Mouse (Mus musculus): Measurements from ENCODE around the gene Tgm7.

Gene Tgm7

GRCm38 (mm10) chr2:121071871-121072270, 37.7 kb downstream of the Tgm7 start:
- no peak for DNase-seq

GRCm38 (mm10) chr2:121069506-121069905, 40.1 kb downstream of the Tgm7 start:
- no peak for DNase-seq

GRCm38 (mm10) chr2:121067116-121067515, 42.5 kb downstream of the Tgm7 start:
- DNase-seq: no peak

GRCm38 (mm10) chr2:121061315-121061714, 48.3 kb downstream of the Tgm7 start:
- no peak for DNase-seq

- DNase-seq: no peak
Measured at GRCm38 (mm10) chr2:121057997-121058396, 51.6 kb downstream of the Tgm7 start.

- DNase-seq: no peak
Measured at GRCm38 (mm10) chr2:121055915-121056314, 53.7 kb downstream of the Tgm7 start.

GRCm38 (mm10) chr2:121054060-121054459, 55.5 kb downstream of the Tgm7 start:
- DNase-seq: peak; percentile 48 to 55

GRCm38 (mm10) chr2:121052176-121052575, 57.4 kb downstream of the Tgm7 start:
- no peak for DNase-seq

GRCm38 (mm10) chr2:121045653-121046052, 63.9 kb downstream of the Tgm7 start:
- no peak for DNase-seq

All from cerebellum, postnatal 25 days (tissue).